Mouse (Mus musculus) lung, postnatal 0 days (tissue): ENCODE results near the gene Itgb4. TPM values are rescaled to one million over a fixed set of nuclear protein-coding genes. Genes with fewer than 3 reads are reported as not detected.
A peak's percentile ranks its signal among the peaks of the same experiment; 100 is the strongest.

Experiments
- ATAC-seq: fragments of 200-750 bp; cut with Nextera tagmentation; 2 replicates; pipeline ENCODE4 v1.8.0; 2017; ENCODE audit warnings: moderate library complexity
- DNase-seq: peaks from one replicate; pipeline ENCODE4 v3.0.0-alpha.2; 2016; ENCODE audit warnings: low spot score
- H3K27ac ChIP-seq: fragments of 300-500 bp; sonication (generic); 2 replicates; pipeline ENCODE4 v1.5.1; 2014; ENCODE audit warnings: antibody characterized with exemption, mild to moderate bottlenecking, low read length, mixed read lengths
- H3K27me3 ChIP-seq: fragments of 300-500 bp; sonication (generic); replicated peaks from 2 replicates; pipeline ENCODE4 v1.6.1; 2014; ENCODE audit warnings: low read length, mixed read lengths; ENCODE audit not compliant: insufficient read depth
- H3K36me3 ChIP-seq: fragments of 300-500 bp; sonication (generic); 2 replicates; pipeline ENCODE4 v1.6.1; 2014; ENCODE audit warnings: low read length, mixed read lengths; ENCODE audit not compliant: insufficient read depth
- H3K4me1 ChIP-seq: fragments of 300-500 bp; sonication (generic); 2 replicates; pipeline ENCODE4 v1.6.1; 2014; ENCODE audit warnings: antibody characterized with exemption, low read depth, low read length, mixed read lengths; ENCODE audit not compliant: insufficient read depth
- H3K4me2 ChIP-seq: fragments of 300-500 bp; sonication (generic); replicated peaks from 2 replicates; pipeline ENCODE4 v1.6.1; 2014; ENCODE audit warnings: low read depth, mild to moderate bottlenecking, low read length, moderate library complexity, mixed read lengths
- H3K4me3 ChIP-seq: fragments of 300-500 bp; sonication (generic); 2 replicates; pipeline ENCODE4 v1.5.1; 2014; ENCODE audit warnings: low read depth, low read length
- H3K9ac ChIP-seq: fragments of 300-500 bp; sonication (generic); replicated peaks from 2 replicates; pipeline ENCODE4 v1.6.1; 2014; ENCODE audit warnings: low read depth, mild to moderate bottlenecking
- H3K9me3 ChIP-seq: fragments of 300-500 bp; sonication (generic); 2 replicates; pipeline ENCODE4 v1.6.1; 2016; ENCODE audit warnings: low read length, mixed read lengths
- CTCF ChIP-seq: IDR thresholded peaks from 2 replicates; pipeline ENCODE4 v1.5.1; 2016; ENCODE audit warnings: antibody characterized with exemption, mild to moderate bottlenecking
- EP300 ChIP-seq: IDR thresholded peaks from 2 replicates; pipeline ENCODE4 v1.6.1; 2016; ENCODE audit warnings: antibody characterized with exemption, mild to moderate bottlenecking, control low read depth
- WGBS: fragments of 180-500 bp; shearing (Covaris S2); extraction: QIAGEN DNeasy Blood & Tissue Kit; methylation state at CpG from one replicate; pipeline ENCODE4 v1.1.7; 2014; 5-methylcytosine and 5-hydroxymethylcytosine counted together
- polyA plus RNA-seq: library from polyadenylated mRNA; unstranded; fragments of >200 nt; fragmentation: Nextera tagmentation; extraction: Ambion mirVana; gene quantifications from 2 replicates; pipeline ENCODE4 v1.2.1, GENCODE M21; 2015

The Itgb4 gene
- polyA plus RNA-seq, 1 experiment from 2014 or later, result 4.2 TPM

DNA sequence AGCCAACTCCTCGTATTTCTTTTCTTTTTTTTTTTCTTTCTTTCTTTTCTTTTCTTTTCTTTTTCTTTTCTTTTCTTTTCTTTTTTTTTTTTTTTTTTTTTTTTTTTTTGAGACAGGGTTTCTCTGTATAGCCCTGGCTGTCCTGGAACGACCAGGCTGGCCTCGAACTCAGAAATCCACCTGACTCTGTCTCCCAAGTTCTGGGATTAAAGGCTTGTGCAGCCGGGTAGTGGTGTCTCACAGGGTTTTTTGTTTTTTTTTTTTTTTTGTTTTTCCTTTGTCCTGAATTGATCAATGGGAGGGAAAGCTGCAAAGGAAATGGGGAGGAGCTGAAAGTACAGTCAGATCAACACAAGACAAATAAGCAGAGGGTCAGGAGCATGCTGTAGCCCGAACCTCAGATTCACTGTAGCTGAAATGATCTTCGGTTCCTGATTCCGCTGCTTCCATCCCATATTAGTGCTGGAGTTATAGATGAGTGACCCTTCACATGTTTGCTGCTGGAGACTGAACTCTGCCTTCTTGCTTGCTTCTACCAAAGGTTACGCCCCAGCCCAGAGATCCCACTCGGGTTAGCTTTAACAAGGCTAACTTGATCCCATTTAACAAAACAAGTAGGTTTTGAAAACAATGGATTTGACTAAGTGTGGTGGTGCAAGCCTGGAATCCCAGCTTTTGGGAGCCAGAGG, 53.8 kb downstream of the Itgb4 start:
- no peaks in the 10 kb centered on the region for H3K9me3 ChIP-seq
- H3K36me3 ChIP-seq, result no peaks in the 10 kb centered on the region
- DNase-seq, result no peak
- no peak overlapping the region for H3K4me2 ChIP-seq
- H3K4me1 ChIP-seq, result peaks cover 12% of the 10 kb centered on the region; the same call in 1 of the 2 replicates
- 78% methylated on average over 9 of the region's 9 CpGs for WGBS
- no peak overlapping the region for H3K4me3 ChIP-seq
- ATAC-seq, result no peak
- TF ChIP-seq CTCF (no peak), EP300 (no peak)
- H3K27ac ChIP-seq, result no peak overlapping the region
- no peaks in the 10 kb centered on the region for H3K27me3 ChIP-seq
- no peak overlapping the region for H3K9ac ChIP-seq

DNA sequence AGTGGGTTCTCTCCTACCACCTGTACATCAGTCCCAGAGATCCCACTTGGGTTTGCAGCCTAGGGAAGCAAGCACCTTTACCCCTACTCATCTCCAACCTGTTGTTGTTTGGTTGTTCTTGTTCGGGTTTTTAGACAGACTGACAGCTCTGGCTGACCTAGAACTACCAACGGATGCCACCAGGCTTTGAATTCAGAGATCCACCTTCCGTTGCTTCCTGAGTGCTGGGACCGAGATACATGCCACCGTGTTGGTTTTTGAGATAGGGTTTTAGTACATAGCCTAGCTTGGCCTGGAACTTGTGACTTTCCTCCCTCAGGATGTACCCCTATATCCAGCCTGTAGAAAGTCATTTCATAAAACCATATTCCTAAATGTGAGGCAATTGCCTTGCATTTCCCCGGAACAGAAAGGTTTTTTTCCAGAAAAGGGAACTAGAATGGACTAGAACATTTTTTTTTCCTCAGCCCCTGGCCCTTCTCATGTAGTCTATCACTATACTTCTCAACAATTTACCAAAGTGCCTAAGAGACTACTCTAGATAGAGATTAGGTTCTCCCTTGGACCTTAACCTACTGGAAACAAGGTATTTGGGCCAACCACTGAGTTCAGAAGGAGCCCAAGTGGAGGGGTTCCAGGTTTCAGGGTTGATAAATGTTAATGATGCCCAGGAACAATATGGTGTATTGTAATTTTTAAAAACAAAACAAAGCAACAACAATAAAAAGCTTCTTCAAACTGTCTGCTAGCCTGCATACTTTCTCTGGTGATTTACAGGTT, 54.8 kb downstream of the Itgb4 start:
- H3K4me3 ChIP-seq, result 0 out of 2 replicates have a peak overlapping the region, but pooled peaks have one; percentile 60
- DNase-seq (no peak), ATAC-seq (no peak)
- H3K36me3 ChIP-seq, result no peaks in the 10 kb centered on the region
- 72% methylated on average over 6 of the region's 6 CpGs for WGBS
- peak overlapping the region; percentile 58 for H3K4me2 ChIP-seq
- no peak overlapping the region for H3K27ac ChIP-seq
- H3K4me1 ChIP-seq, result peaks cover 12% of the 10 kb centered on the region; the same call in 1 of the 2 replicates
- no peak overlapping the region for H3K9ac ChIP-seq
- no peak for TF ChIP-seq EP300
- no peak for TF ChIP-seq CTCF
- no peaks in the 10 kb centered on the region for H3K27me3 ChIP-seq
- H3K9me3 ChIP-seq, result no peaks in the 10 kb centered on the region

DNA sequence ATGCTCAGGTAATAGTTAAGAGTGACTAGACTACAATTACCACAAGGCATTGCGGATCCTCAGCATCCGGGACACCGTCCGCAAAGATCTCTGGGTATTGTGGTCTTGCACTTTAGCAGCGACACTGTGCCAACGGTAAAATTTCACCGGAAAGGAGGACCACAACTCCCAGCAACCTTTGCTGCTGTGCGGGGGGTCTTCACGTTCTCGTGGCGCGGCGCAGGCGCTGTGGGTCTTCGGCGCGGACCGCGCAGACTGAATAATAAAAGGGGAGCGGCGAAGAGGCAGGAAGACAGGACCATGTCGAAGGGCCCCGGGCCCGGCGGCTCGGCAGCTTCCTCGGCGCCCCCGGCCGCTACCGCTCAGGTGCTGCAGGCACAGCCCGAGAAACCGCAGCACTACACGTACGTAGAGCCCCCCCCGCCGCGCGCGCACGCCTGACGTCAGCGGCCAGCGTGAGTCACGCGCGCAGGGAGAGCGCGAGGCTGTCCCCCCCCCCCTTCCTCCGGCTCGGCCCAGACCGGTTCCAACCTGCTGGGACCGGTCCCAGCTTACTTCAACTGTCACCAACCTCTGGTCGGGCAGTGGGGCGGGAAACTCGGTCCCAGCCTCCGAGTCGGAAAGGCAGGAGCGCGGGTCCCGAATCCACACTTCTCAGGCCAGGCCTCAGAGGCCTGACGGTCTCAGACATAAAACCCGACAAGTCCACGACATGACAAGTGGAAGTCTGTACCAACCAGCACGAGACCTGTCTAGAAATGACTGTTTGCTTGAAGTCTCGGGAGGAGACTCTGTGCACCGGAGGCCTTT, 55.8 kb downstream of the Itgb4 start, which contains the start of gene Unk:
TSS of gene Unk (plus strand) at position 235 of the 810 bp plus-strand sequence.
- no peaks in the 10 kb centered on the region for H3K9me3 ChIP-seq
- peak within 1 kb of the TSS; percentile 60 for H3K4me3 ChIP-seq
- WGBS, result under 1% methylated on average over 59 of the region's 67 CpGs
- H3K9ac ChIP-seq, result peak within 1 kb of the TSS; percentile 66
- peak within 1 kb of the TSS; percentile 96 for H3K27ac ChIP-seq
- H3K4me2 ChIP-seq, result peak within 1 kb of the TSS; percentile 58
- peaks cover 12% of the 10 kb centered on the region; the same call in 1 of the 2 replicates for H3K4me1 ChIP-seq
- 0 out of 2 replicates have a peak, but pooled peaks cover 4% of the 10 kb centered on the region for H3K36me3 ChIP-seq
- ATAC-seq (peak; percentile 95), DNase-seq (peak; percentile 99)
- TF ChIP-seq EP300, result peak; percentile 70
- TF ChIP-seq CTCF, result no peak
- H3K27me3 ChIP-seq, result no peaks in the 10 kb centered on the region

DNA sequence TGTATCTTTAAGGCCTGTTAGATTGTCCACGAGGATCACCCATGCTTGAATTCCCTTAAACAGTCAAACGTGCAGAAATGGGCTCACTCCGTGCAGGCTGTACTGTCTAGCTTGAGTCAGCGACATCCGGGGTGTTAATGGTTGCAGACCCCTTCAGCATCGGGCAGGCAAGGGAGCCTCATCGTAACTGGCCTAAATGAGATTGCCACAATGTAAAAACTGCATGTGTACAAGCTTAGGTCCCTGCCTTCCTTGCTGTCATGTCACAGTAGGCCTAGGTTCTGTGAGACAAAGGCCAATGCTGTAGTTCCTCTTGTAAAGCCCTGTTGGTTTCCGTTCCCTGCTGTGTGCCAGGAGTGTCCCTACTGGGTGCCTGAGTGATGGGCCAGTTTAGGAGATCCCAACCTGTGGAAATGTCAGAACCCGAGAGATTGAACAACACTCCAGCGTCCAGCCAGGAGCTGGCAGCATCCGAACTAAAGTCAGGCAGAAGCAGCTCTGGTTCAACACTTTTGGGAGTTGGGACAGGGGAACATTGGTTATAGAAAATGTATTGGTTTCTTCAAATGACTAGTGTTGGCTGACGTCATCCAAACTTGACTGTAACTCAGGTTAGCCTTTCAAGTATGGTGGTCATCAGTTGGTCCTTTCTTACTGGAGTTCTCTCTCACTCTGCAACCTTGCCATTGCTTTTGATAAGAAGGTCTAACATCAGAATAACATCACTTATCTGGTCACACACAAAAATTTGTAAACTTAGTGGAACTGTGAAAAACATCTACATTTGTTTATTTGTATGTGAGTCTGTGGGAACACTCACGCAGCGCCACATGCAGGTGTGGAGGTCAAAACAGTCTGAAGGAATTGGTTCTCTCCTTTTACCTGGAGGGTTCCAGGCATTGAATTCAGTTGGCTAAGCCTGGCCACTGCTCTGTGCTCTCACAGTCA, 56.7 kb downstream of the Itgb4 start:
- Histone ChIP-seq H3K27me3 (no peaks in the 10 kb centered on the region), H3K4me3 (peak overlapping the region; percentile 60), H3K4me2 (peak overlapping the region; percentile 58), H3K9ac (peak overlapping the region; percentile 66), H3K9me3 (no peaks in the 10 kb centered on the region), H3K27ac (peak overlapping the region; percentile 96), H3K4me1 (peaks cover 12% of the 10 kb centered on the region; the same call in 1 of the 2 replicates), H3K36me3 (0 out of 2 replicates have a peak, but pooled peaks cover 4% of the 10 kb centered on the region)
- DNase-seq (peak; percentile 59), ATAC-seq (peak; percentile 1)
- 20% methylated on average over 14 of the region's 14 CpGs for WGBS
- TF ChIP-seq CTCF (0 out of 2 replicates have a peak, but pooled peaks have one; percentile 1), EP300 (no peak)

DNA sequence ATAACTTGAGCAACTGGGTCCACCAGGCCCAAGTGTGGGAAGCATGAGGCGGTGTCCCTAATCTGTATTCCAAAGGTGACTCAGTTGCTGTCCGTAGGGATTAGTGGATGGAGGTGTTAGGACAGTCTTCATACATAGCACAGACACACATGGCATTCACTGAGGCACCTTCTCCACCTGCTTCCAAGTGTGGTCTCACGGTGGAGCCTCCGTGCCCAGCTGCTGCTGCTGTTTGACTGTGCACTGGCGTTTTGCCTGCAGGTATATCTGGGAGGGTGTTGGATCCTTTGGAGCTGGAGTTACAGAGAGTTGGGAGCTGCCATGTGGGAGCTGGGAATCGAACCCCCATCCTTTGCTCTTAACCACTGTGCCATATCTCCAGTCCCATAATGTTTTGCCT, 60.1 kb downstream of the Itgb4 start:
- no peak for ATAC-seq
- no peak overlapping the region for H3K4me3 ChIP-seq
- TF ChIP-seq EP300 (no peak), CTCF (no peak)
- DNase-seq, result no peak
- 0 out of 2 replicates have a peak, but pooled peaks cover 4% of the 10 kb centered on the region for H3K36me3 ChIP-seq
- H3K4me1 ChIP-seq, result peaks cover 9% of the 10 kb centered on the region; the same call in 1 of the 2 replicates
- no peaks in the 10 kb centered on the region for H3K9me3 ChIP-seq
- no peak overlapping the region for H3K27ac ChIP-seq
- no peak overlapping the region for H3K9ac ChIP-seq
- H3K4me2 ChIP-seq, result no peak overlapping the region
- WGBS, result 95% methylated on average over 6 of the region's 6 CpGs
- no peaks in the 10 kb centered on the region for H3K27me3 ChIP-seq
